Mouse (Mus musculus) lung, adult 2 months (tissue): ENCODE measurements around the gene Atp13a3. TPM values are rescaled to one million over a fixed set of nuclear protein-coding genes. Genes with fewer than 3 reads are reported as not detected.

Experiments
- DNase-seq: peaks from one replicate; pipeline ENCODE4 v3.0.0; 2022
- H3K4me1 ChIP-seq: fragments of 200-500 bp; 2 replicates; pipeline ENCODE4 v1.6.1; 2011; ENCODE audit warnings: low read length; ENCODE audit not compliant: control insufficient read depth, insufficient read depth
- H3K4me3 ChIP-seq: fragments of 200-500 bp; replicated peaks from 2 replicates; pipeline ENCODE3; 2011; ENCODE audit warnings: low read depth, mild to moderate bottlenecking, control low read depth, low read length; ENCODE audit errors: extremely low read depth
- CTCF ChIP-seq: fragments of 200-500 bp; IDR thresholded peaks from 2 replicates; pipeline ENCODE4 v1.5.1; 2011; ENCODE audit warnings: mild to moderate bottlenecking, low read length, control low read depth; ENCODE audit not compliant: insufficient read depth
- POLR2A ChIP-seq: fragments of 200-500 bp; IDR thresholded peaks from 2 replicates; pipeline ENCODE4 v1.6.1; 2011; ENCODE audit warnings: low read depth, mild to moderate bottlenecking, control low read depth, low read length, borderline replicate concordance; ENCODE audit errors: extremely low read depth
- WGBS: fragments of 180-500 bp; shearing (Covaris S2); methylation state at CpG from one replicate; pipeline ENCODE4 v1.1.7; 2018; 5-methylcytosine and 5-hydroxymethylcytosine counted together
- polyA plus RNA-seq: library from polyadenylated mRNA; depleted of rRNA; stranded (reverse); fragments of >200 nt; gene quantifications from 2 replicates; pipeline ENCODE4 v1.2.3, GENCODE M21; 2012

The Atp13a3 gene
- polyA plus RNA-seq, 1 experiment, result 48.1 TPM

DNA sequence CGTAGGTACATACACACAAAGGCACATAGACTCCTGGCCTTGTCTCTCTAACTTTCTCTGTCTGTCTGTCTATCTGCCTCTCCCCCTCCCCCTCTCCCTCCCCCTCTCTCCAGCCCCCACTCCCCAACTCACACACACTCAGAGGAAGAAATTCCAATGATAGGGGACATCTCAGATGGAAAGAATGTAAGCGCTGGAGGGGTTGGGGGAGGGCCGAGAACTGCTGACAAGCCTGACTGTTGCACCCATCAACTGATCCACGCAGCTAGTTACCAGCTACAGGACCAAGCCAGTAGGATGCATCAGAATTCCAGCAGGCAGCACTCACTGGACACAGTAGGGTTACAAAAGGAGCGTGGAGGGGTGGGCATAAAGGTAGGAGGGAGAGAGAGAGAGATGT lies 34.1 kb upstream of the Atp13a3 start:
- WGBS, result 80% methylated on average over 5 of the region's 5 CpGs
- DNase-seq, result no peak
- peaks cover 2% of the 10 kb centered on the region; the same call in 1 of the 2 replicates for H3K4me1 ChIP-seq
- TF ChIP-seq POLR2A (no peak), CTCF (no peak)
- H3K4me3 ChIP-seq, result no peak overlapping the region

DNA sequence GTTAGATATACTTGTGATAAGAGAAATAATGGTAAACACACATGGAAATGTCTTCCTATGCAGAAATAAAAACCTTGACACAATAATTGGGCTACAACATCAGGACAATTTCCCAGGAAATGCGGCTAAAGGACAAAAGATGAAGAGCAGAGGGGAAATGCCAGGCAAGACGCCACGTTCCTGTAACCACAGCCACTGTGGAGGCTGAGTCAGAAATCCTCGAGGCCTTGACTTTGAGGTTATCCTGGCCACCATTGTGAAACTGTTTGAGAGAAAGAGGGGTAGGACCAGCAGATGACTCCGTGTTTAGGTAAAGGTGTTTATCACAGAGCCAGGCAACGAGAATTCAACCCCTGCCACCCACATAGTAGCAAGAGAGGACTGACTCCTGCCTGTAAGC lies 33.6 kb upstream of the Atp13a3 start:
- TF ChIP-seq POLR2A, result no peak
- TF ChIP-seq CTCF, result no peak
- 53% methylated on average over 6 of the region's 6 CpGs for WGBS
- Histone ChIP-seq H3K4me1 (peaks cover 2% of the 10 kb centered on the region; the same call in 1 of the 2 replicates), H3K4me3 (no peak overlapping the region)
- DNase-seq, result no peak

DNA sequence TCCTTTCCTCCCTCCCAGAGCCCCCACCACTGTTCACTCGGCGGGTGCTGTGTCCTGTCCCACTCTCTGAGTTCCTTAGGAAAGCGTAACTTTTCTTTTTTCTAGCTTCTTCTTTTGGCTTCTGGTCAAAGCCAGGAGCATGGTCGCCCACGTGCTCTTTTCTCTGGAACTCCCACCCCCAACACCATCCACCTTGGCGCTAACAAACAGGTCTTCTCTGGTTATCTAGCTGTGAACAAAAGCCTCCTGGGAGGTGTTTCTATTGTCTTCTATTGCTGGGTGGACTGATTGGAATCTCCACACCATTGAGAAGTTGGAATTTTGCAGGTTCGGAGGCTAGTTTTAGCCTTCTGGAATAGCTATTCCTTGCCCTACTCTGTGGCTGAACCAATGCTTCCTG lies 30.5 kb upstream of the Atp13a3 start:
- H3K4me3 ChIP-seq, result no peak overlapping the region
- 96% methylated on average over 7 of the region's 7 CpGs for WGBS
- no peak for TF ChIP-seq CTCF
- no peak for TF ChIP-seq POLR2A
- H3K4me1 ChIP-seq, result no peaks in the 10 kb centered on the region
- DNase-seq, result no peak

DNA sequence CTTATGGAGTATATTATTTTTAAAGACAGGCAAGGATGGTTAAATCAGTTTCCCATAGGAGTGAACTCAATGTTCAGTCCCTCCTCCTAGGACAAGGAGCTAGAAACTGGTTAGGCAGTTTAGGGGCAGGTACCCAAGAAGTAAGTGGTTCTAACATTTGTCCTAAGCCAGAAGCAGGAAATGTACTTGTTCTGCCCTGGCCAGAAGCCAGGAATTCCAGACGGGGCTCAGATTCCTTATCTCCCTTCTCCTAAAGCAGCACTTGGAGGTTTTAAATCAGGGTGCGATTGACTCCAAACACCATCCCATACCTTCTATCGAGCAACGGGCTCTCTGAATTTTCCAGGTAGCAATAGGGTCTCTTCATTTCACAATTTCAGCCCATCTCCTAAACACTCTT lies 29.6 kb upstream of the Atp13a3 start:
- Histone ChIP-seq H3K4me3 (no peak overlapping the region), H3K4me1 (no peaks in the 10 kb centered on the region)
- WGBS, result 40% methylated on average over 4 of the region's 4 CpGs
- peak; percentile 37 for DNase-seq
- TF ChIP-seq POLR2A (no peak), CTCF (no peak)

DNA sequence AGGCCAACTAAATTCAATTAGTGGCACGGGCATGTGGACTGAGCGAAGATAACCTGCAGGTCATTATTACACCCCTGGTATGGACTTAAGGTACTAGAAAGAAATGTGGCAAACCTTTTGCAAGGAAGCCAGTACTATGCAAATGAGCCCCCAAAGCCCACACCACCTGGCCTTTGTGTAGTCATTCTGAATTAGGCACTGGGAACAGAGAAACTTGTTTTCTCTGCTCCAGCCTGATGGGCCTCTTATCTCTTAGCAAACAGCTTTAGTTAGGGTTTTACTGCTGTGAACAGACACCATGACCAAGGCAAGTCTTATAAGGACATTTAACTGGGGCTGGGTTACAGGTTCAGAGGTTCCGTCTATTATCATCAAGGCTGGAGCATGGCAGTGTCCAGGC lies 27.4 kb upstream of the Atp13a3 start:
- TF ChIP-seq CTCF, result no peak
- TF ChIP-seq POLR2A, result no peak
- no peak for DNase-seq
- H3K4me3 ChIP-seq, result no peak overlapping the region
- no peaks in the 10 kb centered on the region for H3K4me1 ChIP-seq
- 92% methylated on average over 3 of the region's 3 CpGs for WGBS

DNA sequence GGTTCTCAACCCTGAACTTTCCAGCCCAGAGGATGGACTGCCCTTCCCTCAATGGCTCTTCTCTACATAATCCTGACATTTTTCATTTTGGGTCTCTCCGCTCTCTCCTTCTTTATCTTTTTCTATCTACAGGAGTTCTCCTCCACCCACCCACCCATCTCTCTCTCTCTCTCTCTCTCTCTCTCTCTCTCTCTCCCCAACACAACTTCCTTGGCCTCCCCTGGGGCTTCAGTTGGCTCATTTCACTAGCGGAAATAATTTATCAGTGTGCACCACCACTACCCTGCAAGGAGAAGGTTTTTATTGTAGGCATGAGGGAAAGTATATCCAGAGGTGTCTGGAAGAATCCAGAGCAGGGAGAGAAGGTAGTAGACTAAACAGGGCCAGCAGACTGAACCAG lies 26.3 kb upstream of the Atp13a3 start:
- 90% methylated on average over 2 of the region's 2 CpGs for WGBS
- no peak for TF ChIP-seq CTCF
- no peak for DNase-seq
- Histone ChIP-seq H3K4me1 (no peaks in the 10 kb centered on the region), H3K4me3 (no peak overlapping the region)

DNA sequence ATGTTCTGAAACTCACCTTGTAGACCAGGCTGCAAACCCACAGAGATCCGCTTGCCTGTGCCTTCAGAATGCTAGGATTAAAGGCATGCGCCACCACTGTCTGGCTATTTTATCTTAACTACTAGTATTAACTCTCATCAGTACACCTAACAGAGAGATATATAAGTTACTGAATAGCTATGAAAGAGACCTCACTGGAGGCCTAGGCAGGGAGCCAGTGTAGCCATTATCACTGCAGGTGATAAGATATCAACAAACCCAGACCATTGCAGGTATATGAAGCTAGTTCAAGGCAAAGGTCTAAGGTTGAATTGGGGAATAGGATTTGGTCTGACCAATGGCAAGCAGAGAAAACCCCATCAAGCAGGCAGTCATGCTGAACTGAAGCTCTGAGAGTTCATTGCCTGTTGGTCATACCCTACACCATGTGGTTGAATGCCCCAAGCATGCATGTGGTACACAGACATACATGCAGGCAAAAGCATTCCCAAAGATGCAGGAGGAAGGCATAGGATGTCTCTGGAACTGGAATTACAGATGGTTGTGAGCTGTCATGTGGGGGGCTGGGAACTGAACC lies 24.8 kb upstream of the Atp13a3 start:
- no peak overlapping the region for H3K4me3 ChIP-seq

DNA sequence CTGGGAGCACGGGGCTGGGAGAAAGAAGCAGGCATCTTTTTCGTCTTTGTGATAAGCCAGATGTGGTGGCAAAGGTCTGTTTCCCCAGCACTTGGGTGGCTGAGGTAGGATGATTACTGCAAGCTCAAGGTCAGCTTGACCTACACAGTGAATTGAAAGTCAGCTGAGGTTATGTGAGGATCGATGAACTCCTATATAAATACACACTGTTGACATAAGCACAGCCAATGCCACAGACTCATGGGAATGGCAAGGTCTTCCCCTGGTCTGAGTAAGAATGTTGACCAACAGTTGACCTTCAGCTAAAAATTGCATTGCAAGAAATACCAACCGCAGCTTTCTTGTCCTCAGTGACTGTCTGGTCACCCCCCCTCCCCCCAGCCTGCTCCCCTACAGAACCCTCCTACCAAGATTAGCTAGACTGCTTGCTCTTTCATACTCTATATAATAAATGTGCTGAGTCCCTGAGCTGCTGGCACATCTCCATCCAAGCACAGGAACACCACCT lies 23.0 kb upstream of the Atp13a3 start:
- no peak for TF ChIP-seq POLR2A
- no peak for TF ChIP-seq CTCF
- 61% methylated on average over 4 of the region's 4 CpGs for WGBS
- Histone ChIP-seq H3K4me3 (no peak overlapping the region), H3K4me1 (no peaks in the 10 kb centered on the region)
- DNase-seq, result no peak

More for the DNA sequence above, 24.8 kb upstream of the Atp13a3 start:
- WGBS, result 96% methylated on average over 2 of the region's 2 CpGs
- TF ChIP-seq CTCF (no peak), POLR2A (no peak)
- DNase-seq, result no peak
- no peaks in the 10 kb centered on the region for H3K4me1 ChIP-seq

DNA sequence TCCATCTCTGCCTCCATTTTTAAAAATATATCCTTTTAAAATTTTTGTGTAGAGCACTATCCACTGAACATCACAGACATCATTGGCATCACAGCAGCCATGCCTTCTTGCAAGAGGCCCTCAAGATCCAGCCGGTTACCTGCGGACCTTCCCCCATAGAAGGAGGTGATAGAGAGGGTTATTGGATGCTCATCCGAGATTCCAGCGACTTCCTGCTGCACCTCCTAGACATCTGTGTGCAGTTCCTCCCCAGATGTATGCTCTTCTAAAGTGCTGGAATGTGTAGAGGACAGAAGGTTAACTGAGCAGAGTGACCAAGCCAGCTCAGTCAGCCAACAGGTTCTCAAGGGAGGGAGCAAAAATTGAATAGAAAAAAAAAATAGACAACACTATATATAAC lies 21.7 kb upstream of the Atp13a3 start:
- TF ChIP-seq POLR2A (no peak), CTCF (no peak)
- DNase-seq, result no peak
- Histone ChIP-seq H3K4me3 (no peak overlapping the region), H3K4me1 (no peaks in the 10 kb centered on the region)
- 74% methylated on average over 4 of the region's 4 CpGs for WGBS

DNA sequence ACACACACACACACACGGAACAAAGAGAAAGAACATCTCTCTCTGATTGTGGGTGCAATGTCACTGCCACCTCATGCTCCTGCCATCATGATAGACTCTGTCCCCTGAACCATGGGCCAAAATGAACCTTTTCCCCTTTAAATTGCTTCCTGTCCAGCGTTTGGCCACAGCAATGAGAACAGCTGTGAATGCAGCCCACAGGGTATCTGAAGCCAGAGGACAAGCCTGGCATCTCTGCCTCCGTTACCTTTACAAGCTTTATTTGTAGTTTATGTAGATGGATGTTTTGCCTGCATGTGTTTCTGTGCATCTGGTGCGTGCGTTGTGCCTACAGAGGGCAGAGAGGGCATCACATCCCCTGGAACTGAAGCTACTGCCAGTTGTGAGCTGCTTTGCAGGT lies 21.2 kb upstream of the Atp13a3 start:
- Histone ChIP-seq H3K4me1 (no peaks in the 10 kb centered on the region), H3K4me3 (no peak overlapping the region)
- TF ChIP-seq CTCF, result no peak
- TF ChIP-seq POLR2A, result no peak
- 83% methylated on average over 5 of the region's 5 CpGs for WGBS
- no peak for DNase-seq

DNA sequence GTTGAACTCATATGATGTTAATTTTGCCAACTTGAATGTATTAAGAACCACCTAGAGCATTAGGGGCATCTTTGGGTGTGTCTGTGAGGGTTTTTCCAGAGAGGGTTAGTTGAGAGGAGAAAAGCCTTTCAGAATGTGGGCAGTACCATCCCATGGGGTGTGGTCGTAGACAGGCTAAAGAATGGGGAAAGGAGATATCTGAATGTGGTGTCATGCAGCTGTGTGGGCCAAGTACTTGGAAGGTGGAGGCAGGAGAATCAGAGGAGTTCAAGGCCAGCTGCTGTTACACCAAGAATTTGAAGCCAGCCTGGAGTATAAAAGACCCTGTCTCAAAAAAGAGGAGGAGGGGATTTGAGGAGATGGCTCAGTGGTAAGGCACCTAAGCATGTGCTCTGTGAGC lies 20.2 kb upstream of the Atp13a3 start:
- TF ChIP-seq POLR2A (no peak), CTCF (no peak)
- H3K4me1 ChIP-seq, result no peaks in the 10 kb centered on the region
- DNase-seq, result no peak
- 62% methylated on average over 1 of the region's 1 CpGs for WGBS
- no peak overlapping the region for H3K4me3 ChIP-seq
